Mouse (Mus musculus): ENCODE measurements at regions not wholly inside any gene's neighbourhood (a gene's known extent, or its start where the extent isn't known, plus 50 kb on each side); places are given as distances from the start of the nearest gene placed in this dataset.

- DNase-seq, result no peak
- intact Hi-C loops (cut with DNase I), result no loop called here
These were observed 630.9 kb upstream of the Pkn2 start for GRCm38 (mm10) chr3:143512517-143513249.

- intact Hi-C loops (cut with DNase I), result loop anchor here (10.0 kb wide), 1 partner anchor 735 kb away; no protein-coding TSS in a partner anchor
- DNase-seq, result no peak
These were observed 627.7 kb upstream of the Pkn2 start for GRCm38 (mm10) chr3:143509531-143509930.

GRCm38 (mm10) chr3:143508280-143508679 is 626.5 kb upstream of the Pkn2 start:
- peak; percentile 19 to 55 for DNase-seq
- intact Hi-C loops (cut with DNase I), result loop anchor here (10.0 kb wide), 1 partner anchor 737 kb away; no protein-coding TSS in a partner anchor

GRCm38 (mm10) chr3:143501017-143501416 is 619.2 kb upstream of the Pkn2 start:
- intact Hi-C loops (cut with DNase I), result loop anchor here (10.0 kb wide), 1 partner anchor 744 kb away; no protein-coding TSS in a partner anchor
- no peak for DNase-seq

GRCm38 (mm10) chr3:143495389-143495788 is 613.6 kb upstream of the Pkn2 start:
- DNase-seq, result no peak
- intact Hi-C loops (cut with DNase I), result no loop called here

- no peak for DNase-seq
- intact Hi-C loops (cut with DNase I), result no loop called here
These were observed 596.3 kb upstream of the Pkn2 start for GRCm38 (mm10) chr3:143477916-143478610.

- intact Hi-C loops (cut with DNase I), result no loop called here
- DNase-seq, result no peak
These were observed 593.7 kb upstream of the Pkn2 start for GRCm38 (mm10) chr3:143475461-143475860.

GRCm38 (mm10) chr3:143447005-143447709 is 565.4 kb upstream of the Pkn2 start:
- intact Hi-C loops (cut with DNase I), result no loop called here

GRCm38 (mm10) chr3:143417401-143417800 is 535.6 kb upstream of the Pkn2 start:
- DNase-seq, result no peak
- intact Hi-C loops (cut with DNase I), result no loop called here

More at GRCm38 (mm10) chr3:143447005-143447709, 565.4 kb upstream of the Pkn2 start:
- no peak for DNase-seq

GRCm38 (mm10) chr3:143411655-143412054 is 529.9 kb upstream of the Pkn2 start:
- intact Hi-C loops (cut with DNase I), result no loop called here

GRCm38 (mm10) chr3:143398966-143399365 is 517.2 kb upstream of the Pkn2 start:
- intact Hi-C loops (cut with DNase I), result no loop called here

More at GRCm38 (mm10) chr3:143411655-143412054, 529.9 kb upstream of the Pkn2 start:
- no peak for DNase-seq

GRCm38 (mm10) chr3:143384357-143384756 is 502.6 kb upstream of the Pkn2 start:
- intact Hi-C loops (cut with DNase I), result no loop called here
- no peak for DNase-seq

More at GRCm38 (mm10) chr3:143398966-143399365, 517.2 kb upstream of the Pkn2 start:
- no peak for DNase-seq

- intact Hi-C loops (cut with DNase I), result no loop called here
- peak; percentile 57 to 76 for DNase-seq
These were observed 497.4 kb upstream of the Pkn2 start for GRCm38 (mm10) chr3:143379193-143379592.

GRCm38 (mm10) chr3:143377446-143377845 is 495.6 kb upstream of the Pkn2 start:
- intact Hi-C loops (cut with DNase I), result no loop called here
- no peak for DNase-seq

- intact Hi-C loops (cut with DNase I), result no loop called here
- DNase-seq, result no peak
These were observed 493.8 kb upstream of the Pkn2 start for GRCm38 (mm10) chr3:143375527-143376061.

GRCm38 (mm10) chr3:143373501-143373900 is 491.7 kb upstream of the Pkn2 start:
- intact Hi-C loops (cut with DNase I), result no loop called here

GRCm38 (mm10) chr3:143369002-143369401 is 487.2 kb upstream of the Pkn2 start:
- intact Hi-C loops (cut with DNase I), result no loop called here
- no peak for DNase-seq

More at GRCm38 (mm10) chr3:143373501-143373900, 491.7 kb upstream of the Pkn2 start:
- no peak for DNase-seq

- no peak for DNase-seq
- intact Hi-C loops (cut with DNase I), result no loop called here
These were observed 458.2 kb upstream of the Pkn2 start for GRCm38 (mm10) chr3:143340032-143340431.

- intact Hi-C loops (cut with DNase I), result no loop called here
- DNase-seq, result no peak
These were observed 451.5 kb upstream of the Pkn2 start for GRCm38 (mm10) chr3:143333339-143333738.

GRCm38 (mm10) chr3:143328521-143328920 is 446.7 kb upstream of the Pkn2 start:
- intact Hi-C loops (cut with DNase I), result no loop called here
- DNase-seq, result no peak

GRCm38 (mm10) chr3:143327652-143328051 is 445.8 kb upstream of the Pkn2 start:
- DNase-seq, result no peak
- intact Hi-C loops (cut with DNase I), result no loop called here
